Mouse (Mus musculus): ENCODE data around the gene Polr2m. TPM values are rescaled to one million over a fixed set of nuclear protein-coding genes. Genes with fewer than 3 reads are reported as not detected.
A peak's percentile ranks its signal among the peaks of the same experiment; 100 is the strongest.

The Polr2m gene
- total and polyA plus RNA-seq, 2 experiments from 2014 or later: 186 to 249 TPM

GRCm38 (mm10) chr9:71498391-71499182, 12.9 kb upstream of the Polr2m start:
- 55% methylated on average over 10 of the region's 10 CpGs for WGBS
- Histone ChIP-seq H3K27ac (ENCODE audit: low read depth) (peak overlapping the region; percentile 15; the same call in 1 of the 2 replicates), H3K36me3 (replicated peaks; ENCODE audit: control insufficient read depth, insufficient read depth, low read length) (no peaks in the 10 kb centered on the region; the same call in 1 of the 2 replicates), H3K4me1 (ENCODE audit: control insufficient read depth, insufficient read depth) (no peaks in the 10 kb centered on the region), H3K27me3 (ENCODE audit: control insufficient read depth, insufficient read depth, low read length) (no peaks in the 10 kb centered on the region), H3K9me3 (replicated peaks; ENCODE audit: control insufficient read depth, low read length) (no peaks in the 10 kb centered on the region), H3K4me2 (ENCODE audit: low read depth, low read length) (no peak overlapping the region), H3K4me3 (ENCODE audit: low read depth, low read length) (no peak overlapping the region), H3K9ac (replicated peaks; ENCODE audit: low read depth, low read length) (no peak overlapping the region)
- TF ChIP-seq CTCF (IDR thresholded peaks at IDR 0.05; ENCODE audit: low read depth) (0 out of 2 replicates have a peak, but pooled peaks have one; percentile 6), EP300 (IDR thresholded peaks at IDR 0.05; ENCODE audit: low read depth) (no peak)
- DNase-seq (ENCODE audit: low spot score) (peak; percentile 32), ATAC-seq (ENCODE audit: insufficient read depth, low read depth) (no peak)

GRCm38 (mm10) chr9:71496637-71497036, 10.9 kb upstream of the Polr2m start:
- 53% methylated on average over 2 of the region's 2 CpGs for WGBS
- no peak overlapping the region for H3K4me2 ChIP-seq (ENCODE audit: low read depth, low read length)
- TF ChIP-seq EP300 (IDR thresholded peaks at IDR 0.05; ENCODE audit: low read depth): no peak
- no peak for TF ChIP-seq CTCF (IDR thresholded peaks at IDR 0.05; ENCODE audit: low read depth)
- H3K9ac ChIP-seq (replicated peaks; ENCODE audit: low read depth, low read length): no peak overlapping the region
- no peaks in the 10 kb centered on the region for H3K4me1 ChIP-seq (ENCODE audit: control insufficient read depth, insufficient read depth)
- H3K4me3 ChIP-seq (ENCODE audit: low read depth, low read length): no peak overlapping the region
- no peak for DNase-seq (ENCODE audit: low spot score)
- no peaks in the 10 kb centered on the region for H3K36me3 ChIP-seq (replicated peaks; ENCODE audit: control insufficient read depth, insufficient read depth, low read length)
- no peaks in the 10 kb centered on the region for H3K9me3 ChIP-seq (replicated peaks; ENCODE audit: control insufficient read depth, low read length)
- ATAC-seq (ENCODE audit: insufficient read depth, low read depth): no peak
- no peak overlapping the region for H3K27ac ChIP-seq (ENCODE audit: low read depth)
- no peaks in the 10 kb centered on the region for H3K27me3 ChIP-seq (ENCODE audit: control insufficient read depth, insufficient read depth, low read length)

GRCm38 (mm10) chr9:71493771-71494170, 8.0 kb upstream of the Polr2m start:
- H3K27me3 ChIP-seq (ENCODE audit: control insufficient read depth, insufficient read depth, low read length): no peaks in the 10 kb centered on the region
- H3K36me3 ChIP-seq (replicated peaks; ENCODE audit: control insufficient read depth, insufficient read depth, low read length): no peaks in the 10 kb centered on the region
- no peaks in the 10 kb centered on the region for H3K9me3 ChIP-seq (replicated peaks; ENCODE audit: control insufficient read depth, low read length)
- ATAC-seq (ENCODE audit: insufficient read depth, low read depth): no peak
- no peak overlapping the region for H3K27ac ChIP-seq (ENCODE audit: low read depth)
- WGBS: 85% methylated on average over 5 of the region's 5 CpGs
- DNase-seq (ENCODE audit: low spot score): no peak
- H3K9ac ChIP-seq (replicated peaks; ENCODE audit: low read depth, low read length): no peak overlapping the region
- no peak for TF ChIP-seq CTCF (IDR thresholded peaks at IDR 0.05; ENCODE audit: low read depth)
- no peaks in the 10 kb centered on the region for H3K4me1 ChIP-seq (ENCODE audit: control insufficient read depth, insufficient read depth)
- H3K4me3 ChIP-seq (ENCODE audit: low read depth, low read length): no peak overlapping the region
- no peak overlapping the region for H3K4me2 ChIP-seq (ENCODE audit: low read depth, low read length)

- Histone ChIP-seq H3K9ac (replicated peaks; ENCODE audit: low read depth, low read length) (no peak overlapping the region), H3K4me3 (ENCODE audit: low read depth, low read length) (no peak overlapping the region), H3K4me2 (ENCODE audit: low read depth, low read length) (no peak overlapping the region), H3K27me3 (ENCODE audit: control insufficient read depth, insufficient read depth, low read length) (no peaks in the 10 kb centered on the region), H3K9me3 (replicated peaks; ENCODE audit: control insufficient read depth, low read length) (no peaks in the 10 kb centered on the region), H3K4me1 (ENCODE audit: control insufficient read depth, insufficient read depth) (no peaks in the 10 kb centered on the region), H3K27ac (ENCODE audit: low read depth) (no peak overlapping the region), H3K36me3 (replicated peaks; ENCODE audit: control insufficient read depth, insufficient read depth, low read length) (no peaks in the 10 kb centered on the region)
- no peak for ATAC-seq (ENCODE audit: insufficient read depth, low read depth)
- TF ChIP-seq EP300 (IDR thresholded peaks at IDR 0.05; ENCODE audit: low read depth): no peak
- TF ChIP-seq CTCF (IDR thresholded peaks at IDR 0.05; ENCODE audit: low read depth): no peak
- DNase-seq (ENCODE audit: low spot score): no peak
- WGBS: 75% methylated on average over 15 of the region's 15 CpGs
These were observed 6.7 kb upstream of the Polr2m start for GRCm38 (mm10) chr9:71492296-71493025.

GRCm38 (mm10) chr9:71490076-71490475, 4.3 kb upstream of the Polr2m start:
- Histone ChIP-seq H3K4me1 (ENCODE audit: control insufficient read depth, insufficient read depth) (peaks cover 3% of the 10 kb centered on the region; the same call in 1 of the 2 replicates), H3K9me3 (replicated peaks; ENCODE audit: control insufficient read depth, low read length) (no peaks in the 10 kb centered on the region), H3K9ac (replicated peaks; ENCODE audit: low read depth, low read length) (no peak overlapping the region), H3K27ac (ENCODE audit: low read depth) (no peak overlapping the region), H3K4me3 (ENCODE audit: low read depth, low read length) (no peak overlapping the region), H3K36me3 (replicated peaks; ENCODE audit: control insufficient read depth, insufficient read depth, low read length) (no peaks in the 10 kb centered on the region), H3K27me3 (ENCODE audit: control insufficient read depth, insufficient read depth, low read length) (no peaks in the 10 kb centered on the region), H3K4me2 (ENCODE audit: low read depth, low read length) (no peak overlapping the region)
- no peak for DNase-seq (ENCODE audit: low spot score)
- ATAC-seq (ENCODE audit: insufficient read depth, low read depth): no peak
- TF ChIP-seq EP300 (IDR thresholded peaks at IDR 0.05; ENCODE audit: low read depth): no peak
- no peak for TF ChIP-seq CTCF (IDR thresholded peaks at IDR 0.05; ENCODE audit: low read depth)
- WGBS: 55% methylated on average over 3 of the region's 3 CpGs

Data from heart, postnatal 0 days (tissue).